Mouse (Mus musculus) splenic B cell, adult 2 months (primary cell): ENCODE measurements around the gene Rgs7bp.

ENCODE experiments used
- DNase-seq: peaks from one replicate; pipeline ENCODE4 v3.0.0-alpha.2; 2011; ENCODE audit warnings: low read depth, low spot score
- H3K27me3 ChIP-seq: 2 replicates; pipeline ENCODE4 v1.6.1; 2012; ENCODE audit warnings: mild to moderate bottlenecking, low read length, moderate library complexity, mixed read lengths; ENCODE audit not compliant: control insufficient read depth, poor library complexity, insufficient read depth, severe bottlenecking
- H3K36me3 ChIP-seq: 2 replicates; pipeline ENCODE4 v1.6.1; 2012; ENCODE audit warnings: mild to moderate bottlenecking, low read length, moderate library complexity, mixed read lengths; ENCODE audit not compliant: control insufficient read depth, poor library complexity, insufficient read depth, severe bottlenecking

The Rgs7bp gene

GRCm38 (mm10) chr13:104982781-104983353 is 71.9 kb downstream of the Rgs7bp start:
- no peak for DNase-seq
- no peaks in the 10 kb centered on the region for H3K36me3 ChIP-seq
- H3K27me3 ChIP-seq = no peaks in the 10 kb centered on the region

GRCm38 (mm10) chr13:104978176-104978575 is 76.6 kb downstream of the Rgs7bp start:
- Histone ChIP-seq H3K36me3 (no peaks in the 10 kb centered on the region), H3K27me3 (no peaks in the 10 kb centered on the region)
- no peak for DNase-seq

GRCm38 (mm10) chr13:104967486-104967885 is 87.2 kb downstream of the Rgs7bp start:
- DNase-seq = no peak
- Histone ChIP-seq H3K27me3 (no peaks in the 10 kb centered on the region), H3K36me3 (no peaks in the 10 kb centered on the region)

GRCm38 (mm10) chr13:104963716-104964115 is 91.0 kb downstream of the Rgs7bp start:
- DNase-seq = no peak
- no peaks in the 10 kb centered on the region for H3K36me3 ChIP-seq

GRCm38 (mm10) chr13:104962716-104963411 is 91.9 kb downstream of the Rgs7bp start:
- no peak for DNase-seq
- Histone ChIP-seq H3K36me3 (no peaks in the 10 kb centered on the region), H3K27me3 (no peaks in the 10 kb centered on the region)

More at GRCm38 (mm10) chr13:104963716-104964115, 91.0 kb downstream of the Rgs7bp start:
- H3K27me3 ChIP-seq = no peaks in the 10 kb centered on the region

GRCm38 (mm10) chr13:104962166-104962565 is 92.6 kb downstream of the Rgs7bp start:
- Histone ChIP-seq H3K36me3 (no peaks in the 10 kb centered on the region), H3K27me3 (no peaks in the 10 kb centered on the region)
- DNase-seq = no peak

GRCm38 (mm10) chr13:104960951-104961715 is 93.6 kb downstream of the Rgs7bp start:
- Histone ChIP-seq H3K36me3 (no peaks in the 10 kb centered on the region), H3K27me3 (no peaks in the 10 kb centered on the region)
- DNase-seq = no peak

- no peak for DNase-seq
- Histone ChIP-seq H3K27me3 (no peaks in the 10 kb centered on the region), H3K36me3 (no peaks in the 10 kb centered on the region)
These were observed 94.4 kb downstream of the Rgs7bp start for GRCm38 (mm10) chr13:104960206-104960928.

- DNase-seq = no peak
- Histone ChIP-seq H3K36me3 (no peaks in the 10 kb centered on the region), H3K27me3 (no peaks in the 10 kb centered on the region)
These were observed 95.0 kb downstream of the Rgs7bp start for GRCm38 (mm10) chr13:104959733-104960132.

GRCm38 (mm10) chr13:104947958-104948357 is 106.8 kb downstream of the Rgs7bp start:
- H3K27me3 ChIP-seq = no peaks in the 10 kb centered on the region; the same call in 1 of the 2 replicates
- DNase-seq = peak; percentile 79
- no peaks in the 10 kb centered on the region for H3K36me3 ChIP-seq

- DNase-seq = no peak
- no peaks in the 10 kb centered on the region; the same call in 1 of the 2 replicates for H3K27me3 ChIP-seq
- no peaks in the 10 kb centered on the region for H3K36me3 ChIP-seq
These were observed 114.2 kb downstream of the Rgs7bp start for GRCm38 (mm10) chr13:104940483-104940882.

GRCm38 (mm10) chr13:104939856-104940255 is 114.9 kb downstream of the Rgs7bp start:
- peak; percentile 79 for DNase-seq
- Histone ChIP-seq H3K36me3 (no peaks in the 10 kb centered on the region), H3K27me3 (no peaks in the 10 kb centered on the region)

GRCm38 (mm10) chr13:104938966-104939593 is 115.7 kb downstream of the Rgs7bp start:
- DNase-seq = peak; percentile 10
- Histone ChIP-seq H3K27me3 (no peaks in the 10 kb centered on the region), H3K36me3 (no peaks in the 10 kb centered on the region)

GRCm38 (mm10) chr13:104937759-104938158 is 117.0 kb downstream of the Rgs7bp start:
- DNase-seq = peak; percentile 13
- H3K36me3 ChIP-seq = no peaks in the 10 kb centered on the region

More at GRCm38 (mm10) chr13:104937759-104938158, 117.0 kb downstream of the Rgs7bp start:
- H3K27me3 ChIP-seq = no peaks in the 10 kb centered on the region
